Mouse (Mus musculus) kidney, embryonic 14.5 days (tissue): ENCODE results near the gene Tnnc2. TPM values are rescaled to one million over a fixed set of nuclear protein-coding genes. Genes with fewer than 3 reads are reported as not detected.
A peak's percentile ranks its signal among the peaks of the same experiment; 100 is the strongest.

Experiments
- ATAC-seq: fragments of 200-750 bp; cut with Nextera tagmentation; 2 replicates; pipeline ENCODE4 v1.8.0; 2017; ENCODE audit warnings: moderate number of reproducible peaks, mild to moderate bottlenecking, moderate TSS enrichment, moderate library complexity; ENCODE audit not compliant: low FRiP score, low TSS enrichment
- H3K27ac ChIP-seq: fragments of 300-500 bp; sonication (generic); 2 replicates; pipeline ENCODE4 v1.5.1; 2014; ENCODE audit warnings: low read depth, mild to moderate bottlenecking, low read length, moderate library complexity, mixed read lengths
- H3K27me3 ChIP-seq: fragments of 300-500 bp; sonication (generic); 2 replicates; pipeline ENCODE4 v1.6.1; 2014; ENCODE audit warnings: mild to moderate bottlenecking, low read length; ENCODE audit not compliant: control insufficient read depth, insufficient read depth
- H3K36me3 ChIP-seq: fragments of 300-500 bp; sonication (generic); 2 replicates; pipeline ENCODE4 v1.6.1; 2014; ENCODE audit warnings: low read length, mixed read lengths; ENCODE audit not compliant: control insufficient read depth, insufficient read depth
- H3K4me1 ChIP-seq: fragments of 300-500 bp; sonication (generic); 2 replicates; pipeline ENCODE4 v1.6.1; 2014; ENCODE audit warnings: low read length, mixed read lengths; ENCODE audit not compliant: control insufficient read depth, insufficient read depth
- H3K4me2 ChIP-seq: fragments of 300-500 bp; sonication (generic); replicated peaks from 2 replicates; pipeline ENCODE4 v1.6.1; 2014; ENCODE audit warnings: low read depth, mild to moderate bottlenecking, low read length
- H3K4me3 ChIP-seq: fragments of 300-500 bp; sonication (generic); 2 replicates; pipeline ENCODE4 v1.5.1; 2014; ENCODE audit warnings: mild to moderate bottlenecking, low read length
- H3K9ac ChIP-seq: fragments of 300-500 bp; sonication (generic); 2 replicates; pipeline ENCODE4 v1.6.1; 2014; ENCODE audit warnings: low read depth, mild to moderate bottlenecking, low read length, moderate library complexity
- H3K9me3 ChIP-seq: fragments of 300-500 bp; sonication (generic); 2 replicates; pipeline ENCODE4 v1.6.1; 2016; ENCODE audit warnings: low read length; ENCODE audit not compliant: control insufficient read depth
- WGBS: fragments of 180-500 bp; shearing (Covaris S2); extraction: QIAGEN DNeasy Blood & Tissue Kit; methylation state at CpG from one replicate; pipeline ENCODE4 v1.1.7; 2014; 5-methylcytosine and 5-hydroxymethylcytosine counted together
- polyA plus RNA-seq: library from polyadenylated mRNA; unstranded; fragments of >200 nt; fragmentation: Nextera tagmentation; extraction: Ambion mirVana; gene quantifications from 2 replicates; pipeline ENCODE4 v1.2.1, GENCODE M21; 2014

Tnnc2 gene
- polyA plus RNA-seq, 1 experiment from 2014 or later, result 1.9 TPM

- Histone ChIP-seq H3K9me3 (no peaks in the 10 kb centered on the region), H3K27ac (no peak overlapping the region), H3K4me2 (peak overlapping the region; percentile 51), H3K4me1 (peaks cover 14% of the 10 kb centered on the region), H3K9ac (peak overlapping the region; percentile 68), H3K36me3 (peaks cover 47% of the 10 kb centered on the region), H3K4me3 (peak overlapping the region; percentile 75), H3K27me3 (no peaks in the 10 kb centered on the region)
- 77% methylated on average over 8 of the region's 8 CpGs for WGBS
- no peak for ATAC-seq
Measured at GRCm38 (mm10) chr2:164771123-164771522, 8.6 kb downstream of the Tnnc2 start.

- Histone ChIP-seq H3K9ac (peak overlapping the region; percentile 68), H3K36me3 (peaks cover 56% of the 10 kb centered on the region), H3K27me3 (no peaks in the 10 kb centered on the region), H3K4me3 (peak overlapping the region; percentile 75), H3K4me1 (peaks cover 14% of the 10 kb centered on the region), H3K4me2 (peak overlapping the region; percentile 51), H3K9me3 (no peaks in the 10 kb centered on the region), H3K27ac (peak overlapping the region; percentile 20; the same call in 1 of the 2 replicates)
- 3% methylated on average over 15 of the region's 15 CpGs for WGBS
- ATAC-seq, result no peak
Measured at GRCm38 (mm10) chr2:164770279-164770678, 9.5 kb downstream of the Tnnc2 start.

- H3K36me3 ChIP-seq, result peaks cover 63% of the 10 kb centered on the region
- H3K27me3 ChIP-seq, result no peaks in the 10 kb centered on the region
- peak within 1 kb of the TSS; percentile 51 for H3K4me2 ChIP-seq
- ATAC-seq, result peak; percentile 99
- peak within 1 kb of the TSS; percentile 52 for H3K27ac ChIP-seq
- peak within 1 kb of the TSS; percentile 75 for H3K4me3 ChIP-seq
- H3K9ac ChIP-seq, result peak within 1 kb of the TSS; percentile 68
- 2% methylated on average over 53 of the region's 53 CpGs for WGBS
- no peaks in the 10 kb centered on the region for H3K9me3 ChIP-seq
- peaks cover 14% of the 10 kb centered on the region for H3K4me1 ChIP-seq
Measured at GRCm38 (mm10) chr2:164769258-164770037, 10.3 kb downstream of the Tnnc2 start, which contains the start of gene Ube2c. TSS of gene Ube2c (plus strand) at chr2:164769898.

GRCm38 (mm10) chr2:164767812-164768540 lies 11.8 kb downstream of the Tnnc2 start:
- 90% methylated on average over 15 of the region's 15 CpGs for WGBS
- no peak for ATAC-seq
- H3K9me3 ChIP-seq, result no peaks in the 10 kb centered on the region
- no peak overlapping the region for H3K9ac ChIP-seq
- H3K4me3 ChIP-seq, result no peak overlapping the region
- H3K36me3 ChIP-seq, result peaks cover 65% of the 10 kb centered on the region
- no peak overlapping the region for H3K4me2 ChIP-seq
- no peak overlapping the region for H3K27ac ChIP-seq
- H3K4me1 ChIP-seq, result peaks cover 14% of the 10 kb centered on the region
- no peaks in the 10 kb centered on the region for H3K27me3 ChIP-seq

GRCm38 (mm10) chr2:164765841-164766240 lies 13.9 kb downstream of the Tnnc2 start:
- 81% methylated on average over 3 of the region's 3 CpGs for WGBS
- ATAC-seq, result no peak
- H3K27ac ChIP-seq, result no peak overlapping the region

GRCm38 (mm10) chr2:164762593-164762992 lies 17.2 kb downstream of the Tnnc2 start:
- no peak overlapping the region for H3K27ac ChIP-seq
- WGBS, result 92% methylated on average over 7 of the region's 7 CpGs
- H3K9ac ChIP-seq, result no peak overlapping the region
- H3K36me3 ChIP-seq, result peaks cover 87% of the 10 kb centered on the region
- H3K4me3 ChIP-seq, result no peak overlapping the region
- no peaks in the 10 kb centered on the region for H3K4me1 ChIP-seq
- no peaks in the 10 kb centered on the region for H3K9me3 ChIP-seq
- no peak overlapping the region for H3K4me2 ChIP-seq
- ATAC-seq, result no peak
- H3K27me3 ChIP-seq, result no peaks in the 10 kb centered on the region

More at GRCm38 (mm10) chr2:164765841-164766240, 13.9 kb downstream of the Tnnc2 start:
- Histone ChIP-seq H3K4me2 (no peak overlapping the region), H3K4me3 (no peak overlapping the region), H3K36me3 (peaks cover 66% of the 10 kb centered on the region), H3K9ac (no peak overlapping the region), H3K4me1 (no peaks in the 10 kb centered on the region; the same call in 1 of the 2 replicates), H3K27me3 (no peaks in the 10 kb centered on the region), H3K9me3 (no peaks in the 10 kb centered on the region)

- no peaks in the 10 kb centered on the region for H3K4me1 ChIP-seq
- WGBS, result 94% methylated on average over 4 of the region's 4 CpGs
- H3K36me3 ChIP-seq, result peaks cover 87% of the 10 kb centered on the region
- no peak overlapping the region for H3K27ac ChIP-seq
- no peak overlapping the region for H3K4me3 ChIP-seq
- H3K9me3 ChIP-seq, result no peaks in the 10 kb centered on the region
- no peak for ATAC-seq
- no peak overlapping the region for H3K4me2 ChIP-seq
- no peak overlapping the region for H3K9ac ChIP-seq
- no peaks in the 10 kb centered on the region for H3K27me3 ChIP-seq
Measured at GRCm38 (mm10) chr2:164761971-164762370, 17.8 kb downstream of the Tnnc2 start.

- 95% methylated on average over 2 of the region's 2 CpGs for WGBS
- Histone ChIP-seq H3K4me1 (no peaks in the 10 kb centered on the region), H3K27ac (no peak overlapping the region), H3K36me3 (peaks cover 87% of the 10 kb centered on the region), H3K4me2 (no peak overlapping the region), H3K4me3 (no peak overlapping the region), H3K9me3 (no peaks in the 10 kb centered on the region), H3K27me3 (no peaks in the 10 kb centered on the region), H3K9ac (no peak overlapping the region)
- no peak for ATAC-seq
Measured at GRCm38 (mm10) chr2:164761502-164761901, 18.3 kb downstream of the Tnnc2 start.
